Mouse (Mus musculus) small intestine, adult 2 months (tissue): ENCODE measurements at regions not wholly inside any gene's neighbourhood (a gene's known extent, or its start where the extent isn't known, plus 50 kb on each side); places are given as distances from the start of the nearest gene placed in this dataset.

Experiments
- H3K27ac ChIP-seq: fragments of 200-500 bp; 2 replicates; pipeline ENCODE4 v1.5.1; 2012; ENCODE audit warnings: low read depth, low read length, control low read depth, inconsistent platforms; ENCODE audit not compliant: insufficient read depth
- H3K27me3 ChIP-seq: fragments of 200-500 bp; 2 replicates; pipeline ENCODE4 v1.6.1; 2012; ENCODE audit warnings: mild to moderate bottlenecking, moderate library complexity, low read length, inconsistent platforms; ENCODE audit not compliant: control insufficient read depth, insufficient read depth
- H3K36me3 ChIP-seq: fragments of 200-500 bp; 2 replicates; pipeline ENCODE4 v1.6.1; 2012; ENCODE audit warnings: mild to moderate bottlenecking, low read length, control low read depth, inconsistent platforms; ENCODE audit not compliant: control insufficient read depth, insufficient read depth
- H3K4me1 ChIP-seq: fragments of 200-500 bp; 2 replicates; pipeline ENCODE4 v1.6.1; 2012; ENCODE audit warnings: low read length, inconsistent platforms, mixed read lengths; ENCODE audit not compliant: control insufficient read depth, insufficient read depth, insufficient read length
- H3K4me3 ChIP-seq: fragments of 200-500 bp; 2 replicates; pipeline ENCODE4 v1.5.1; 2012; ENCODE audit warnings: low read depth, mild to moderate bottlenecking, control low read depth, inconsistent platforms, low read length, moderate library complexity
- CTCF ChIP-seq: fragments of 200-500 bp; IDR thresholded peaks from 2 replicates; pipeline ENCODE4 v1.5.1; 2012; ENCODE audit warnings: low read depth, mild to moderate bottlenecking, control low read depth, inconsistent platforms, low read length, moderate library complexity, mixed read lengths; ENCODE audit not compliant: insufficient replicate concordance, insufficient read length; ENCODE audit errors: extremely low read depth
- POLR2A ChIP-seq: fragments of 200-500 bp; IDR thresholded peaks from 2 replicates; pipeline ENCODE4 v1.6.1; 2012; ENCODE audit warnings: low read depth, mild to moderate bottlenecking, control low read depth, inconsistent platforms, low read length, moderate library complexity
- WGBS: fragments of 180-500 bp; shearing (Covaris S2); methylation state at CpG from one replicate; pipeline ENCODE4 v1.1.7; 2018; 5-methylcytosine and 5-hydroxymethylcytosine counted together

GRCm38 (mm10) chr13:99111736-99112386, 72.8 kb upstream of the Zfp366 start:
- 62% methylated on average over 1 of the region's 1 CpGs for WGBS
- Histone ChIP-seq H3K36me3 (no peaks in the 10 kb centered on the region), H3K4me1 (no peaks in the 10 kb centered on the region; the same call in 1 of the 2 replicates), H3K27ac (no peak overlapping the region), H3K27me3 (no peaks in the 10 kb centered on the region), H3K4me3 (no peak overlapping the region)
- no peak for TF ChIP-seq CTCF
- no peak for TF ChIP-seq POLR2A

DNA sequence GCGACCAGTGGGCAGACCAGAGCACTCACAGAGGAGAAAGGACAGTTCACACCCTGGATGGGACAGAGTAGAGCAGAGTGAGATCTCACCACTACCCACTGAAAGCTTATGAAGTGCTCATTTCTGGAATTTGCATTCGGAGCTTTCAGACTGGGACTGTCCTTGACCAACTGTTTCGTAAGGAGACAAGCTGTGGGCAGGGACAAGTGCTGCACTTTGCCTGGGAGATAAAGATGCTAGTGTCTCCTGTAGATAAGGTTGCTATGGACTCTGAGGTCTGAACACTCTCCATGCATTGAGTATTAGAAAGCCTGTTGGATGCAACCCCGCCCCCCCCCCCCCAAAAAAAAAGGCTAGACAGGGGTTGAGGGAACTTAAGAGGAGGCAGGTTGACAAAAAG, 76.6 kb upstream of the Zfp366 start:
- Histone ChIP-seq H3K27ac (no peak overlapping the region), H3K36me3 (no peaks in the 10 kb centered on the region), H3K4me3 (no peak overlapping the region), H3K4me1 (peaks cover 8% of the 10 kb centered on the region; the same call in 1 of the 2 replicates), H3K27me3 (no peaks in the 10 kb centered on the region)
- 45% methylated on average over 4 of the region's 4 CpGs for WGBS
- TF ChIP-seq POLR2A (no peak), CTCF (no peak)

GRCm38 (mm10) chr13:99102089-99102681, 82.4 kb upstream of the Zfp366 start:
- 85% methylated on average over 9 of the region's 9 CpGs for WGBS
- no peak overlapping the region for H3K27ac ChIP-seq
- no peak overlapping the region for H3K4me3 ChIP-seq
- H3K27me3 ChIP-seq = no peaks in the 10 kb centered on the region
- peaks cover 21% of the 10 kb centered on the region; the same call in 1 of the 2 replicates for H3K4me1 ChIP-seq
- H3K36me3 ChIP-seq = no peaks in the 10 kb centered on the region
- TF ChIP-seq CTCF (no peak), POLR2A (no peak)

DNA sequence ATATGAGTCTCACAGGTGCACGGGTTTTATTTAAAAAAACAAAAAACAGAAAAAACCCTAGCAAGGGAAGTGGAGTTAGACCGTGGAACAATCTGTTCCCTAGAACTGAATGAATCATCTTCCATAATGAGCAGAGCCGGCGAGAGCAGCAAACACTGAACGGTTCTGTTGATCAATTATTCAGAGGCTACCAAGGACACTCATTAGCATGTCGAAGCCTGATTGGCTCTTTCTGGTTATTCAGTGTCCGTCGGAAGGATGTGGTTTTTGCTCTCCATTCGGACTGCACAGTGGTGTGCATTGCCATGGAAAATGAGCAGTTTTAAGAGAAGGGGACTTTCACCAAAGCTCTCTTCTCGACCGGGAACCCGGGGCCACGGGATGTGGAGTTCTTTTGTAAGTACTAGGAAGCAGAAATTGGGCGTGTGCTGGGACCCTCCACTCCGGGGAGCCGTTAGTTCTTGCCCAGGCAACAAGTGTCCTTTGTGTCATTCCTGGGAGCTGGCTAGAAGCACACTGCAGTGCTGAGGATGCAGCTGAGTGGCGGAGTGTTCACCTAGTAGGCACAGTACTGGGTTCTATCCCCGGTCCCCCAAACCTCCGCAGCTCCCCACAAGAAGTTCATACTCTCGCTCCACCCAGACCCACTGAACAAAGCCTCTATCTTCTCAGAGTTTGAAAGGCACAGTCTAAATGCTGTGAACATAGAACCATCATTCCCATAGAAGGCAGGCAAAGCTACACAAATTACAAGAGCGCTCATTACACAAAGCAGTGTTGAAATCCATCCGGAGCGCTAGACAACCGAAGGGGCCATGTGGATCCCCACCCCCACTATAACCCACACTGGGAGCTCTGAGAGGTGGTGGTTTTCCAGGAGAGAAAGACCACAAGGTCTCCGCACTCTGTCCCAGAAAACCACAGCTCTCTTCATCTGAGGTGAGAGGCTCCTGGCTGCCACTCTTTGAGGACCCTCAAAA, 83.9 kb upstream of the Zfp366 start:
- Histone ChIP-seq H3K27me3 (no peaks in the 10 kb centered on the region), H3K36me3 (no peaks in the 10 kb centered on the region), H3K4me3 (0 out of 2 replicates have a peak overlapping the region, but pooled peaks have one; percentile 1), H3K4me1 (peaks cover 15% of the 10 kb centered on the region; the same call in 1 of the 2 replicates), H3K27ac (no peak overlapping the region)
- TF ChIP-seq POLR2A (no peak), CTCF (no peak)
- WGBS = 41% methylated on average over 25 of the region's 25 CpGs

GRCm38 (mm10) chr13:99099794-99100429, 84.7 kb upstream of the Zfp366 start:
- Histone ChIP-seq H3K36me3 (no peaks in the 10 kb centered on the region), H3K4me1 (peaks cover 13% of the 10 kb centered on the region; the same call in 1 of the 2 replicates), H3K4me3 (no peak overlapping the region), H3K27me3 (no peaks in the 10 kb centered on the region), H3K27ac (no peak overlapping the region)
- TF ChIP-seq CTCF = no peak
- no peak for TF ChIP-seq POLR2A
- WGBS = 62% methylated on average over 6 of the region's 6 CpGs

- WGBS = 58% methylated on average over 7 of the region's 7 CpGs
- Histone ChIP-seq H3K27ac (no peak overlapping the region), H3K4me3 (no peak overlapping the region), H3K36me3 (no peaks in the 10 kb centered on the region), H3K4me1 (peaks cover 13% of the 10 kb centered on the region; the same call in 1 of the 2 replicates), H3K27me3 (no peaks in the 10 kb centered on the region)
- TF ChIP-seq POLR2A (no peak), CTCF (no peak)
These were observed 85.4 kb upstream of the Zfp366 start for GRCm38 (mm10) chr13:99099226-99099625.
